Mouse (Mus musculus): Measurements from ENCODE around the gene Tagln2.

DNA sequence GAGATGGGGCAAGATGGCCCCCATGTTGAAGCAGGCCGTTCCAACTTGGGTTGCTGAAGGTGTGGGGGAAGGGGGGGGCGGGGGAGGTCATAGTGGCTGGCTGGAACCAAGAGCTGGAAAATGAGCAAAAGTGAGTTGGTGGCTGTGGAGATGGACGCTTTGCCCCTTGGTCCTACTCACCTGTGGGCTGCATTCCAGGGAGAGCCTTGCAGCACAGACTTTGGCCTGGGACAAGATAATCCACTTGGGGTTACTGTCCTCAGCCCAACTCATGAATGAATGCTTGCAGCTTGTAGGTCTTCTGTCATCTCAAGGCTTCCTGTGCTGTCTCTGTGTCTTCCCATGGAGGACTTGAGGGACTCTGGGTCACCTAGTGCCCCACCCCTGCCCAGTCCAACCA is 7.9 kb downstream of the Tagln2 start:
- TF ChIP-seq CTCF (IDR thresholded peaks at IDR 0.05; ENCODE audit: extremely low read depth, insufficient read depth, insufficient read length, insufficient replicate concordance): no peak
- TF ChIP-seq POLR2A (IDR thresholded peaks at IDR 0.05; ENCODE audit: low read depth, low read length): no peak
